Mouse (Mus musculus) embryo, embryonic 11.5 days (tissue): ENCODE data around the gene Mup1.
"Not testable (repeated sequence)": the region's sequence is repeated elsewhere in the genome, so short reads cannot be mapped to it uniquely, and the experiment has no call there.

Source experiments
- DNase-seq: peaks from one replicate; pipeline ENCODE4 v3.0.0-alpha.2; 2012; ENCODE audit warnings: low read depth, low spot score

The Mup1 gene

DNA sequence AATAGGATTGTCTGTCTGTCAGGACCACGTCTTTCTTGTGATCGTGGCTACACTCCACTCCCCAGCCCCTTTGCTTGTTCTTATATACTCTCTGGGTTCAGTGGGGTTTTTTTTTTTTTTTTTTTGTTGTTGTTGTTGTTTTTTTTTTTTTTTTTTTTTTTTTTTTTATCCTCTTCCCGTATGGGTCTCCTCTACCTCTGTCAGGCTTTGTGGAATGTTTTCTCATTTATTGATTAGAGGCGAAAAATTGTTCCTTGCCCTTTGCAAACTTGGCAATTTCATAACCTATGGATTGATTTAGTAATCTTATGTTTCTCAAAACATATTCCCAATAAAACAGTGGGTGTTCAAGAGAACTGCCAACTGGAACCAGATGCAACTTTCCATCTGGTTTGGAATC is at the start of gene Mup1:
Gene Mup1, minus strand, starts transcription at position 101 of the 400 bp plus-strand sequence.
- DNase-seq = not testable (repeated sequence)
